Mouse (Mus musculus): ENCODE results near the gene Fgfr2.
A peak's percentile ranks its signal among the peaks of the same experiment; 100 is the strongest.

- TF ChIP-seq CTCF (IDR thresholded peaks at IDR 0.05; ENCODE audit: control insufficient read depth, insufficient read depth, insufficient read length) (no peak), FOSL1 (IDR thresholded peaks at IDR 0.05; ENCODE audit: insufficient read depth, low read length, poor library complexity, severe bottlenecking) (no peak), USF1 (IDR thresholded peaks at IDR 0.05; ENCODE audit: low read depth) (no peak), MAX (IDR thresholded peaks at IDR 0.05) (no peak), MYOG (IDR thresholded peaks at IDR 0.05; ENCODE audit: control insufficient read depth, extremely low read depth, insufficient read length) (no peak), CEBPB (IDR thresholded peaks at IDR 0.05; ENCODE audit: low read depth) (no peak), MYOD1 (IDR thresholded peaks at IDR 0.05; ENCODE audit: control insufficient read depth, insufficient read length, low read depth) (peak; percentile 63)
Measured at GRCm38 (mm10) chr7:130782501-130783050, 2340.6 kb downstream of the Fgfr2 start.
